Mouse (Mus musculus): ENCODE results near the gene Cfap157. TPM values are rescaled to one million over a fixed set of nuclear protein-coding genes. Genes with fewer than 3 reads are reported as not detected.

Cfap157 gene
- polyA plus RNA-seq, 1 experiment, result not detected

GRCm38 (mm10) chr2:32758503-32758902 lies 25.7 kb downstream of the Cfap157 start:
- H3K27me3 ChIP-seq (replicated peaks; ENCODE audit: control insufficient read depth, insufficient read depth, low read length), result no peaks in the 10 kb centered on the region
- peak; percentile 54 for DNase-seq
- H3K36me3 ChIP-seq (ENCODE audit: control insufficient read depth, insufficient read depth, low read length), result no peaks in the 10 kb centered on the region; the same call in 1 of the 2 replicates
- WGBS, result 39% methylated on average over 8 of the region's 8 CpGs
- no peak for TF ChIP-seq POLR2A (IDR thresholded peaks at IDR 0.05; ENCODE audit: low read depth, low read length)
- no peak for TF ChIP-seq CTCF (conservative IDR thresholded peaks at IDR 0.05; ENCODE audit: insufficient read depth, insufficient read length, low read depth, low read length)
- peak overlapping the region; percentile 18; the same call in 1 of the 2 replicates for H3K27ac ChIP-seq (ENCODE audit: insufficient read depth, low read depth, low read length)
- peaks cover 5% of the 10 kb centered on the region for H3K4me1 ChIP-seq (ENCODE audit: control insufficient read depth, insufficient read depth, low read length)
- H3K4me3 ChIP-seq (ENCODE audit: insufficient read depth, low read depth, low read length), result no peak overlapping the region

DNA sequence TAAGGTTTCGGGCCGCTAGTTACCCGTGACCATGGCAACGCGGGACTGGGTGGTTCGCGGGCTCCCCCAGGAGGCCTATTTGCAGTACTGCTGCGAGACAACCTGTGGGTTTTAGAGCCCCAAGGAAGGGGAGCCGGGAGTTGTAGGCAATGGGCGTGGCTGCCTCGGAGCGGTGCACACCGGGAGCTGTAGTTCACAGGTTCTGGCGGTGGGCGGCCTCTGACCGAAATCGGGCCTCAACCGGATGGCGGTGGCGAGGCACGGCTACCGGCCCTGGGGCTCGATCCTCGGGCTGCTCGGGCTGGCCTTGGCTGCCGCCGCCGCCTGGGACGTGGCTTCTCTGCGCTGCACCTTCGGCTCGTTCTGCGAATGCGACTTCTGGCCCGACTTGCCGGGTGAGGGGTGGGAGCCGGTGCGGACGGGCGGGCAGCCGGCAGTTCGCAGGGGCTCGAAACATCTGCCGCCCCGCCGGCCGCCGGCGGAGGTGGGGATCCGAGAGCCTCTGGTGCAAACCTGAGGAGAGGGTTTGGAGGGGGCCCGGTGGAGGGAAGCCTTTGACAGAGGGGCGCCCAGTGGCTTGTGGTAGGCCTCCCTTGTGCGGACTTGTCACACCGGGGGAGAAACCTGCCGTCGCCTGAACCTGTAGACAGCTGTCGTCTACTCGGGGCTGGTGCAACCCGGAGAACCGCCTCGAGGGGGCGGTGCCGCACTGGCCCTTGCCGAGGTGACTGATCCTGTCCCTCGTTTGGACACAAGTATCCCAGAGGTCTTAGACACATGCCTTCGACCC lies 27.0 kb downstream of the Cfap157 start, which contains the start of gene Tor2a:
TSS of gene Tor2a (plus strand) at position 179 of the 790 bp plus-strand sequence.
- peak within 1 kb of the TSS; percentile 84 for H3K4me3 ChIP-seq (ENCODE audit: insufficient read depth, low read depth, low read length)
- TF ChIP-seq POLR2A (IDR thresholded peaks at IDR 0.05; ENCODE audit: low read depth, low read length), result no peak
- TF ChIP-seq CTCF (conservative IDR thresholded peaks at IDR 0.05; ENCODE audit: insufficient read depth, insufficient read length, low read depth, low read length), result peak; percentile 91
- H3K36me3 ChIP-seq (ENCODE audit: control insufficient read depth, insufficient read depth, low read length), result peaks cover 1% of the 10 kb centered on the region; the same call in 1 of the 2 replicates
- under 1% methylated on average over 66 of the region's 66 CpGs for WGBS
- peaks cover 5% of the 10 kb centered on the region for H3K4me1 ChIP-seq (ENCODE audit: control insufficient read depth, insufficient read depth, low read length)
- no peaks in the 10 kb centered on the region for H3K27me3 ChIP-seq (replicated peaks; ENCODE audit: control insufficient read depth, insufficient read depth, low read length)
- peak within 1 kb of the TSS; percentile 80 for H3K27ac ChIP-seq (ENCODE audit: insufficient read depth, low read depth, low read length)
- peak; percentile 99 for DNase-seq

- H3K36me3 ChIP-seq (ENCODE audit: control insufficient read depth, insufficient read depth, low read length), result peaks cover 1% of the 10 kb centered on the region; the same call in 1 of the 2 replicates
- H3K27me3 ChIP-seq (replicated peaks; ENCODE audit: control insufficient read depth, insufficient read depth, low read length), result no peaks in the 10 kb centered on the region
- no peak overlapping the region for H3K4me3 ChIP-seq (ENCODE audit: insufficient read depth, low read depth, low read length)
- 33% methylated on average over 6 of the region's 6 CpGs for WGBS
- peaks cover 5% of the 10 kb centered on the region for H3K4me1 ChIP-seq (ENCODE audit: control insufficient read depth, insufficient read depth, low read length)
- H3K27ac ChIP-seq (ENCODE audit: insufficient read depth, low read depth, low read length), result no peak overlapping the region; the same call in 1 of the 2 replicates
- no peak for DNase-seq
- no peak for TF ChIP-seq CTCF (conservative IDR thresholded peaks at IDR 0.05; ENCODE audit: insufficient read depth, insufficient read length, low read depth, low read length)
- TF ChIP-seq POLR2A (IDR thresholded peaks at IDR 0.05; ENCODE audit: low read depth, low read length), result no peak
Measured at GRCm38 (mm10) chr2:32756674-32757055, 27.6 kb downstream of the Cfap157 start.

GRCm38 (mm10) chr2:32752181-32752580 lies 32.0 kb downstream of the Cfap157 start:
- Histone ChIP-seq H3K36me3 (ENCODE audit: control insufficient read depth, insufficient read depth, low read length) (peaks cover 1% of the 10 kb centered on the region; the same call in 1 of the 2 replicates), H3K4me1 (ENCODE audit: control insufficient read depth, insufficient read depth, low read length) (no peaks in the 10 kb centered on the region; the same call in 1 of the 2 replicates), H3K27ac (ENCODE audit: insufficient read depth, low read depth, low read length) (no peak overlapping the region), H3K27me3 (replicated peaks; ENCODE audit: control insufficient read depth, insufficient read depth, low read length) (no peaks in the 10 kb centered on the region), H3K4me3 (ENCODE audit: insufficient read depth, low read depth, low read length) (no peak overlapping the region)
- no peak for DNase-seq
- TF ChIP-seq CTCF (conservative IDR thresholded peaks at IDR 0.05; ENCODE audit: insufficient read depth, insufficient read length, low read depth, low read length) (peak; percentile 44), POLR2A (IDR thresholded peaks at IDR 0.05; ENCODE audit: low read depth, low read length) (no peak)
- 65% methylated on average over 10 of the region's 10 CpGs for WGBS

- H3K4me3 ChIP-seq (ENCODE audit: insufficient read depth, low read depth, low read length), result peak overlapping the region; percentile 43
- no peak for TF ChIP-seq CTCF (conservative IDR thresholded peaks at IDR 0.05; ENCODE audit: insufficient read depth, insufficient read length, low read depth, low read length)
- no peak for TF ChIP-seq POLR2A (IDR thresholded peaks at IDR 0.05; ENCODE audit: low read depth, low read length)
- no peak for DNase-seq
- H3K27me3 ChIP-seq (replicated peaks; ENCODE audit: control insufficient read depth, insufficient read depth, low read length), result no peaks in the 10 kb centered on the region
- peaks cover 1% of the 10 kb centered on the region; the same call in 1 of the 2 replicates for H3K36me3 ChIP-seq (ENCODE audit: control insufficient read depth, insufficient read depth, low read length)
- H3K4me1 ChIP-seq (ENCODE audit: control insufficient read depth, insufficient read depth, low read length), result no peaks in the 10 kb centered on the region; the same call in 1 of the 2 replicates
- H3K27ac ChIP-seq (ENCODE audit: insufficient read depth, low read depth, low read length), result peak overlapping the region; percentile 13; the same call in 1 of the 2 replicates
- WGBS, result 24% methylated on average over 10 of the region's 10 CpGs
Measured at GRCm38 (mm10) chr2:32751665-32752033, 32.6 kb downstream of the Cfap157 start.

DNA sequence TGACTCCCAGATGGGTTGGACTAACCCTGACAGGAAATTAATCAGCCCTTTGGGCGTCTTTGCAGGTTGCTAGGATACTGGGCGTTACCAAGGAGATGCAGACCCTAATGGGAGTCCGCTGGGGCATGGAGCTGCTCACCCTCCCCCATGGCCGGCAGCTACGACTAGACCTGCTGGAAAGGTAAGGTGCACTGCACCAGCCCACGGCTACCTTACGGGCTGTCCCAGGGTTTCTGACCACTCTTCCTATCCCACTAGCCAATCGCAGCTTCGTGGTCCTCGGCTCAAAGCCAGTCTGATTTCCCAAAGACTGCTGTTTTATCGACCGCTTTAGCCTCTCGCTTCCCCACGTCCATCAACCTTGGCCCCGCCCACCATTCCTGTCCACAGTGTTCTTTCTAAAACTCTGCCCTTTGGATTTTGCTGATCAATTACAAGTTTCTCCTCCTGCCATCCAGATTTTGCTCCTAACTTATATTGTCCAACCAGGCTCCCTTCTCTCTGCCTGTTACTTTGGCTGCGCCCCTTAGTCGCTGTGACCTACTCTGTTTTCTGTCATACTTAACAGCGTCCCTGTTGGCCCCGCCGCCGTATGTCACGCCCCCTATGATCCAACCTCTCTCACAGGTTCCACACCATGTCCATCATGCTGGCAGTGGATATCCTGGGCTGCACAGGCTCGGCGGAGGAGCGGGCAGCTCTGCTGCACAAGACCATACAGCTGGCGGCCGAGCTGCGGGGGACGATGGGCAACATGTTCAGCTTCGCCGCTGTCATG lies 33.2 kb downstream of the Cfap157 start:
- no peaks in the 10 kb centered on the region for H3K27me3 ChIP-seq (replicated peaks; ENCODE audit: control insufficient read depth, insufficient read depth, low read length)
- H3K4me3 ChIP-seq (ENCODE audit: insufficient read depth, low read depth, low read length), result peak overlapping the region; percentile 43
- 26% methylated on average over 31 of the region's 31 CpGs for WGBS
- peak overlapping the region; percentile 37; the same call in 1 of the 2 replicates for H3K27ac ChIP-seq (ENCODE audit: insufficient read depth, low read depth, low read length)
- DNase-seq, result peak; percentile 93
- peaks cover 1% of the 10 kb centered on the region; the same call in 1 of the 2 replicates for H3K36me3 ChIP-seq (ENCODE audit: control insufficient read depth, insufficient read depth, low read length)
- no peaks in the 10 kb centered on the region for H3K4me1 ChIP-seq (ENCODE audit: control insufficient read depth, insufficient read depth, low read length)
- TF ChIP-seq POLR2A (IDR thresholded peaks at IDR 0.05; ENCODE audit: low read depth, low read length) (no peak), CTCF (conservative IDR thresholded peaks at IDR 0.05; ENCODE audit: insufficient read depth, insufficient read length, low read depth, low read length) (no peak)
